Mouse (Mus musculus) gastrocnemius, postnatal 36 days (tissue): ENCODE data around the gene Man1b1. TPM values are rescaled to one million over a fixed set of nuclear protein-coding genes. Genes with fewer than 3 reads are reported as not detected.

ENCODE experiments used
- DNase-seq, 2 experiments: peaks; one replicate each; pipeline ENCODE4 v3.0.0; 2022
- intact Hi-C: fragments of 180-260 bp; cut with DNase I; formaldehyde crosslinking; loops from one replicate; pipeline ENCODE4 v1.15.1; 2025
- total RNA-seq, 2 experiments: library from RNA; stranded (reverse); gene quantifications; 2 replicates each; pipeline ENCODE4 v1.2.3; 2021

The Man1b1 gene
- total RNA-seq, 2 experiments from 2014 or later = 11.9 to 15.0 TPM

DNA sequence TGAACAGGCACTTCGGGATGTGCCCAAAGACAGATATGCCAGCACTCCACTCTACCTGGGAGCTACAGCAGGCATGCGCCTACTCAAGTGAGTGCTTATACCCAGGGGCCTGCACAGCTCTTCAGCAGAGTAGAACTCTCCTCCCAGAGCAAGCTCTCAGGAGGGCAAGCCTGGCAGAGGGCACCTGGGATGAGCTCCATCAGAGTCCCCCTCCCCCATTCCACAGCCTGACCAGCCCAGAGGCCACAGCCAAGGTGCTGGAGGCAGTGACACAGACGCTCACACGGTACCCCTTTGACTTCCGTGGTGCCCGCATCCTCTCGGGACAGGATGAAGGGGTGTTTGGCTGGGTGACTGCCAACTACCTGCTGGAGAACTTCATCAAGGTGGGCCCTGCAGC lies 65.9 kb downstream of the Man1b1 start:
- intact Hi-C loops = no loop called here

DNA sequence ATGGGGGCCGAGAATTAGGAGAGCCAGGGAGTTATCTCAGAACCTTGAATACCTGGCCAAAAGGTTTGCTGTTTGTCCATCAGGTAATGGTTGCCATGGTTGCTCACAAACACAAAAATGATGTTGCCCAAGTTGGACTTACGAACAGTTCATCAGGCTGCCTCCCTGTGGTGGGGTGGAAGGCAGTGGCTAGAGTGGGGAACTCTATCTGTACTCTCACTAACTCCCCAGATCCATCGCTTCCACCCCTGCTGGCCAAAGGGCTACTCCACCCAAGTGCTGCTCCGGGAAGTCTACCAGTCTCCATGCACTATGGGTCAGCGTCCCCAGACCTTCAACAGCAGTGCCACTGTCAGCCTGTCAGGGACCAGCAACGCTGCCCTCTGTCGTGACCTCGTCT lies 66.9 kb downstream of the Man1b1 start, which contains the start of gene Npdc1:
Npdc1 (plus strand) TSS at position 301 of the 400 bp plus-strand sequence.
- intact Hi-C loops = no loop called here
- no peak for DNase-seq

More for the DNA sequence above, 65.9 kb downstream of the Man1b1 start:
- no peak for DNase-seq

DNA sequence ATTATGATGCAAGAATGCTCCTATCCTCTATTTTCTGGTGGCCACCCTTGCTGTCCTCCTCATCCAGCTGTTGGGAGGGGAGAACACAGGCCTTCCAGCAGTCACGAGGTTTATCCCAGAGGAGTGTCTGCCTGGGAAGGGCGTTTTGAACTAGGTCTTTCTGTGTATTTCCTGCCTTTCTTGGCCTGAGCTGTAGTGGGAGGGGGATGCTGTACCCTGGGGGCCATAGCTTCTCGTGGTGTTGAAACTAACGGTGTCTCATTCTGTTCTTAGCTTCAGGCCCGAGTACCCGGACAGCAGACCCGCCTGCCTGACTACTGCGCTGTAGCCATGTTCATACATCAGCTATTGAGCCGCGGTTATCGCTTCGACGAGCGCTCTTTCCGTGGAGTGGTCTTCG lies 68.2 kb downstream of the Man1b1 start:
- intact Hi-C loops = loop anchor here (2.0 kb wide), 1 partner anchor 23 kb away; no protein-coding TSS in a partner anchor

GRCm38 (mm10) chr2:25400764-25401163 lies 68.6 kb downstream of the Man1b1 start:
- intact Hi-C loops = loop anchor here (2.0 kb wide), 1 partner anchor 24 kb away; no protein-coding TSS in a partner anchor
- peak; percentile 60 to 61 for DNase-seq

More for the DNA sequence above, 68.2 kb downstream of the Man1b1 start:
- DNase-seq = peak; percentile 47 to 64

Other genes starting within 250 kb of the Man1b1 start
- not detected for gene Noxa1, start 237.2 kb upstream of the Man1b1 start, total RNA-seq
- 1 to 10 TPM; 5.9 to 6.7 TPM for gene Nrarp, start 151.6 kb upstream of the Man1b1 start, total RNA-seq
- 1 to 10 TPM in 1 of 2 experiments, under 1 TPM in 1; 0.54 to 1.2 TPM for gene Tor4a, start 135.5 kb upstream of the Man1b1 start, total RNA-seq
- 10 to 100 TPM; 18.2 to 19.5 TPM for gene Nelfb, start 120.8 kb upstream of the Man1b1 start, total RNA-seq
- gene Stpg3, start 117.7 kb upstream of the Man1b1 start, total RNA-seq = not detected
- not detected for gene Fam166a, start 113.6 kb upstream of the Man1b1 start, total RNA-seq
- gene Tubb4b, start 107.6 kb upstream of the Man1b1 start, total RNA-seq = 100 to 1,000 TPM; 189 to 229 TPM
- gene Slc34a3, start 98.0 kb upstream of the Man1b1 start, total RNA-seq = not detected
- not detected for gene Rnf224, start 95.6 kb upstream of the Man1b1 start, total RNA-seq
- under 1 TPM; 0.84 to 0.91 TPM for gene Rnf208, start 90.1 kb upstream of the Man1b1 start, total RNA-seq
- gene Cysrt1, start 89.9 kb upstream of the Man1b1 start, total RNA-seq = not detected
- gene AL732309.1, start 85.5 kb upstream of the Man1b1 start, total RNA-seq = 1 to 10 TPM in 1 of 2 experiments, under 1 TPM in 1; 0.39 to 1.1 TPM
- gene Tmem203, start 76.9 kb upstream of the Man1b1 start, total RNA-seq = 10 to 100 TPM; 10.4 to 12.0 TPM
- gene Tprn, start 69.7 kb upstream of the Man1b1 start, total RNA-seq = 1 to 10 TPM; 3.8 to 4.5 TPM
- 10 to 100 TPM; 25.8 to 25.9 TPM for gene Ssna1, start 59.9 kb upstream of the Man1b1 start, total RNA-seq
- gene Anapc2, start 59.9 kb upstream of the Man1b1 start, total RNA-seq = 10 to 100 TPM; 27.0 to 27.8 TPM
- not detected for gene Tmem210, start 44.2 kb upstream of the Man1b1 start, total RNA-seq
- gene Lrrc26, start 42.4 kb upstream of the Man1b1 start, total RNA-seq = not detected
- gene Grin1, start 13.2 kb upstream of the Man1b1 start, total RNA-seq = not detected
- gene Dpp7, start 24.0 kb downstream of the Man1b1 start, total RNA-seq = 10 to 100 TPM in 1 of 2 experiments, 1 to 10 TPM in 1; 8.7 to 11.9 TPM
- gene Uap1l1, start 33.3 kb downstream of the Man1b1 start, total RNA-seq = 1 to 10 TPM; 2.2 to 3.4 TPM
- under 1 TPM; 0.10 to 0.26 TPM for gene Sapcd2, start 40.0 kb downstream of the Man1b1 start, total RNA-seq
- 1 to 10 TPM; 7.2 to 9.5 TPM for gene Entpd2, start 63.5 kb downstream of the Man1b1 start, total RNA-seq
- 10 to 100 TPM; 14.2 to 17.6 TPM for gene Npdc1, start 67.0 kb downstream of the Man1b1 start, total RNA-seq
- not detected for gene Fut7, start 90.9 kb downstream of the Man1b1 start, total RNA-seq
- 10 to 100 TPM; 12.3 to 16.5 TPM for gene Abca2, start 96.4 kb downstream of the Man1b1 start, total RNA-seq
- under 1 TPM; 0.35 to 0.46 TPM for gene Clic3, start 124.5 kb downstream of the Man1b1 start, total RNA-seq
- gene Paxx, start 128.8 kb downstream of the Man1b1 start, total RNA-seq = 10 to 100 TPM; 13.4 to 13.6 TPM
- gene Ptgds, start 137.7 kb downstream of the Man1b1 start, total RNA-seq = under 1 TPM in 1 of 2 experiments, not detected in 1; 0.39 TPM
- not detected for gene Lcn12, start 161.6 kb downstream of the Man1b1 start, total RNA-seq
- 10 to 100 TPM; 75.3 to 83.6 TPM for gene Fbxw5, start 168.4 kb downstream of the Man1b1 start, total RNA-seq
- 1 to 10 TPM; 1.4 to 1.5 TPM for gene C8g, start 169.4 kb downstream of the Man1b1 start, total RNA-seq
- gene Traf2, start 214.6 kb downstream of the Man1b1 start, total RNA-seq = 10 to 100 TPM in 1 of 2 experiments, 1 to 10 TPM in 1; 9.8 to 11.5 TPM
- gene Edf1, start 225.5 kb downstream of the Man1b1 start, total RNA-seq = 100 to 1,000 TPM; 139 to 157 TPM
- gene Mamdc4, start 242.5 kb downstream of the Man1b1 start, total RNA-seq = 1 to 10 TPM in 1 of 2 experiments, under 1 TPM in 1; 0.74 to 4.7 TPM
- gene Phpt1, start 242.9 kb downstream of the Man1b1 start, total RNA-seq = 10 to 100 TPM; 50.2 to 53.9 TPM
- gene Ajm1, start 249.4 kb downstream of the Man1b1 start, total RNA-seq = not detected